Mouse (Mus musculus) limb, embryonic 12.5 days (tissue): ENCODE data around the gene Gm33543. TPM values are rescaled to one million over a fixed set of nuclear protein-coding genes. Genes with fewer than 3 reads are reported as not detected.

Experiments used
- ATAC-seq: fragments of 200-750 bp; cut with Nextera tagmentation; 2 replicates; pipeline ENCODE4 v1.8.0; 2017; ENCODE audit warnings: low read depth, moderate TSS enrichment; ENCODE audit not compliant: insufficient number of reproducible peaks, insufficient read depth, low FRiP score, low TSS enrichment
- H3K27ac ChIP-seq: fragments of 300-500 bp; sonication (generic); 2 replicates; pipeline ENCODE4 v1.5.1; 2016; ENCODE audit warnings: mild to moderate bottlenecking, moderate library complexity
- H3K27me3 ChIP-seq: fragments of 300-500 bp; sonication (generic); 2 replicates; pipeline ENCODE4 v1.6.1; 2016; ENCODE audit warnings: mild to moderate bottlenecking, moderate library complexity
- H3K36me3 ChIP-seq: fragments of 300-500 bp; sonication (generic); 2 replicates; pipeline ENCODE4 v1.6.1; 2016; ENCODE audit warnings: mild to moderate bottlenecking, moderate library complexity
- H3K4me1 ChIP-seq: fragments of 300-500 bp; sonication (generic); replicated peaks from 2 replicates; pipeline ENCODE4 v1.6.1; 2016
- H3K4me2 ChIP-seq: fragments of 300-500 bp; sonication (generic); 2 replicates; pipeline ENCODE4 v1.6.1; 2016; ENCODE audit warnings: mild to moderate bottlenecking, moderate library complexity
- H3K4me3 ChIP-seq: fragments of 300-500 bp; sonication (generic); replicated peaks from 2 replicates; pipeline ENCODE4 v1.5.1; 2016; ENCODE audit warnings: mild to moderate bottlenecking
- H3K9ac ChIP-seq: fragments of 300-500 bp; sonication (generic); replicated peaks from 2 replicates; pipeline ENCODE4 v1.6.1; 2016; ENCODE audit warnings: mild to moderate bottlenecking, moderate library complexity
- H3K9me3 ChIP-seq: fragments of 300-500 bp; sonication (generic); 2 replicates; pipeline ENCODE4 v1.6.1; 2016; ENCODE audit warnings: mild to moderate bottlenecking, moderate library complexity
- WGBS: fragments of 180-500 bp; shearing (Covaris S2); methylation state at CpG from one replicate; pipeline ENCODE4 v1.1.7; 2016; 5-methylcytosine and 5-hydroxymethylcytosine counted together
- polyA plus RNA-seq: library from polyadenylated mRNA; unstranded; fragments of >200 nt; fragmentation: Nextera tagmentation; extraction: Ambion mirVana; gene quantifications from 2 replicates; pipeline ENCODE4 v1.2.1, GENCODE M21; 2016

Gene Gm33543
- polyA plus RNA-seq, 1 experiment from 2014 or later: not detected

DNA sequence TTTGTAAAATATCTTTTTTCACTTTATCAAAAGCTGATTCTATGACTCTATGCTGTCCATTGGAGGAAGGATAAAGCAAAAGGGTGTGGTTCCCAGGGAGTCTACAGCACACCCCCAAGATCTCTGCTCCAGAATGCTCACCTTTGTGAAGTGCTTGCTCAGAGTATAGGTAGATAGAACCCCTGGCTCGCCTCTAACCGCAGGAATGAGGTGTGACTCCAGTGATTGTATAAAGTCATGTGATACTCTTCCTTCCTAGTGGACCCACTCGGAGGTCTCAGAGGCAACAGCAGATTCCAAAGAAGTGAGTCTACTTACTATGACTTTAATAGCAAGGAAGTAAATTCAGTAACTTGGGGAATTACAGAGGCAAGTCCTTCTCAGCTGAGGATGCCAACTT is 19.9 kb upstream of the Gm33543 start:
- Histone ChIP-seq H3K9ac (no peak overlapping the region), H3K4me3 (no peak overlapping the region), H3K9me3 (no peaks in the 10 kb centered on the region), H3K4me1 (no peaks in the 10 kb centered on the region), H3K27ac (no peak overlapping the region), H3K4me2 (no peak overlapping the region), H3K36me3 (no peaks in the 10 kb centered on the region), H3K27me3 (no peaks in the 10 kb centered on the region)
- no peak for ATAC-seq
- 76% methylated on average over 3 of the region's 3 CpGs for WGBS

DNA sequence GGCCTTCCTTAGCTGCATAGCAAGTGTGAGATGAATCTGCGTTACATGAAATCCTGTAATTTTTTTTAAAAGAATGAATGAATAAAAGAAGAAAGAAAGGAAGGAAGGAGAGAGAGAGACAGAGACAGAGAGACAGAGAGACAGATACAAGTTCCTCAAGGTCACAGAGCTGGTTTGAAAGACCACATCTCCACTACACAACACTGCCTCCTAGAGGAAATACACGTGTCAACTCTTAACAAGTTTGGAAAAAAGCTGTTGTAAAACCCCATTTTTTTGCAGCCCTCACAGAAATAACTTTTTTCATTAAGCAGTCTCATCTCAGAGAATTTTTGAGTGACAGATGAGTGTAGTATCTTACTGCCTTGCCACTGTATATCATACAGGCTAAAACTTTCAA is 15.4 kb upstream of the Gm33543 start:
- Histone ChIP-seq H3K9me3 (no peaks in the 10 kb centered on the region), H3K9ac (no peak overlapping the region), H3K4me1 (no peaks in the 10 kb centered on the region), H3K4me3 (no peak overlapping the region), H3K36me3 (no peaks in the 10 kb centered on the region), H3K27ac (no peak overlapping the region), H3K27me3 (no peaks in the 10 kb centered on the region), H3K4me2 (no peak overlapping the region)
- ATAC-seq: no peak
- WGBS: 37% methylated on average over 2 of the region's 2 CpGs

DNA sequence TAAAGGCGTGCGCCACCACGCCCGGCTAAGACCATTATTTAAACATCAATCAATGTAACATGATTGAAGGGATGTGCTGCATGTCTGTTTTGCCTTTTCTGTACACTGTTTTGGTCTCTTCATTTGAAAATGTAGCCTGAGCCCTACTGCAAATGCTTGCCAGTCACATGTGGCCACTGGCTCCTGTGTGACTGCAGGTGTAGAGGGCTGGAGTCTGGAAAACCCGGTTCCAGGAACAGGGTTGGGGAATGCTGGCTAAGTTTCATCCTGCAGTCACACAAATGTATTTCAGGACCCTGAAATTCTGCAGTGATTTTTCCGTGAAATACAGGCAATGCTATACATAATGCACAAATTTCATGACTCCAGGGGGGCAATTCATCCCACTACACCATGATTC is 12.7 kb upstream of the Gm33543 start:
- no peak for ATAC-seq
- H3K27ac ChIP-seq: no peak overlapping the region
- 89% methylated on average over 6 of the region's 6 CpGs for WGBS

DNA sequence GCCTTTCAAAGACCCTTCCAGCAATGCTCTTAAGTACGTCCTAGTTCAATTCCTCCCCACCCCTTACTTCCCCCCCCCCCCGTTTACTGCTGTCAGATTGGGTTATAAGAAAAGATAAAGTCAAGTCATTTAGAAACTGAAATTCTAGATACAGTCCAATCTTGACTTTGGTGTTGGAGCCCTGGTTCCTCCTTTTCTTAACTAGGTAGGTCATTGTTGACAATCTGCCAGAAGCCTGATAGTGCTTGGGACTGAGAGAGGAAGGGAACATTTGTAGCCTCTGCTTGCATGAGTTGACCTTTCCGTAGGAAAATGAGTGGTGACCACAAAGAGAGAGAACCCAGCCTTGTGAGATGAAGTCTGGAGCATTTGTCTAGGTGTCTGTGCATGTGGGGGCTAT is 7.8 kb upstream of the Gm33543 start:
- no peak overlapping the region for H3K4me2 ChIP-seq
- 89% methylated on average over 3 of the region's 3 CpGs for WGBS
- no peak for ATAC-seq
- no peak overlapping the region for H3K27ac ChIP-seq
- no peaks in the 10 kb centered on the region for H3K9me3 ChIP-seq
- H3K27me3 ChIP-seq: no peaks in the 10 kb centered on the region
- H3K4me3 ChIP-seq: no peak overlapping the region
- no peak overlapping the region for H3K9ac ChIP-seq
- no peaks in the 10 kb centered on the region for H3K36me3 ChIP-seq
- no peaks in the 10 kb centered on the region for H3K4me1 ChIP-seq

More for the DNA sequence above, 12.7 kb upstream of the Gm33543 start:
- H3K9me3 ChIP-seq: no peaks in the 10 kb centered on the region
- H3K4me3 ChIP-seq: no peak overlapping the region
- H3K4me2 ChIP-seq: no peak overlapping the region
- H3K9ac ChIP-seq: no peak overlapping the region
- no peaks in the 10 kb centered on the region for H3K36me3 ChIP-seq
- H3K27me3 ChIP-seq: no peaks in the 10 kb centered on the region
- no peaks in the 10 kb centered on the region for H3K4me1 ChIP-seq

- Histone ChIP-seq H3K4me2 (no peak overlapping the region), H3K4me3 (no peak overlapping the region), H3K4me1 (no peaks in the 10 kb centered on the region), H3K36me3 (no peaks in the 10 kb centered on the region), H3K27me3 (no peaks in the 10 kb centered on the region), H3K27ac (no peak overlapping the region), H3K9ac (no peak overlapping the region), H3K9me3 (no peaks in the 10 kb centered on the region)
- WGBS: 88% methylated on average over 3 of the region's 3 CpGs
- ATAC-seq: no peak
Observed at GRCm38 (mm10) chr10:95846739-95847138, 4.0 kb upstream of the Gm33543 start.

- Histone ChIP-seq H3K4me2 (no peak overlapping the region), H3K27ac (no peak overlapping the region), H3K27me3 (no peaks in the 10 kb centered on the region), H3K36me3 (no peaks in the 10 kb centered on the region), H3K4me3 (no peak overlapping the region), H3K4me1 (no peaks in the 10 kb centered on the region), H3K9ac (no peak overlapping the region), H3K9me3 (no peaks in the 10 kb centered on the region)
- ATAC-seq: no peak
Observed at GRCm38 (mm10) chr10:95846281-95846680, 3.6 kb upstream of the Gm33543 start.

GRCm38 (mm10) chr10:95843878-95844277 is 1.1 kb upstream of the Gm33543 start:
- Histone ChIP-seq H3K4me2 (no peak overlapping the region), H3K36me3 (no peaks in the 10 kb centered on the region), H3K4me1 (no peaks in the 10 kb centered on the region), H3K9ac (no peak overlapping the region), H3K9me3 (no peaks in the 10 kb centered on the region), H3K27ac (no peak overlapping the region), H3K4me3 (no peak overlapping the region), H3K27me3 (no peaks in the 10 kb centered on the region)
- ATAC-seq: no peak
- WGBS: 88% methylated on average over 1 of the region's 1 CpGs

DNA sequence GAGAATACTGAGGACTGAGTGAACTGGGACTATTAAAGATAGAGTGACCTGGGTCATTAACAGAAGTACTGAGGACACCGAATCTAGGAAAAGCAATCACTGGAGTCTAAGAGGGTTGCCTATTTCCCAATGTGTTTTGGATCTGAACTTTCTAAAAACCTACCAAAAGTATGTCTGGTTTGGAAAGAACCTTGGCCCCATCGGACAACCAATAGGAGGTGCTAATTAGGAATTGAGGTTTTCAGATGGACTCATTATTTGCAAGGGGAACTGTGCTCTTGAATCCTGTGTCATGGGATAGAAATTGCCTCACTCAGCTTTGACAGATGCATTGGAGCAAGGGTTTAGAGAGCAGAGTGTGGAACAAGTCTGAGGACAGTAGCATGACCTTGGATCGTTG is 1.5 kb downstream of the Gm33543 start:
- no peak for ATAC-seq
- no peak overlapping the region for H3K27ac ChIP-seq
- H3K36me3 ChIP-seq: no peaks in the 10 kb centered on the region
- no peaks in the 10 kb centered on the region for H3K9me3 ChIP-seq
- no peaks in the 10 kb centered on the region for H3K27me3 ChIP-seq
- 0 out of 2 replicates have a peak, but pooled peaks cover 6% of the 10 kb centered on the region for H3K4me1 ChIP-seq
- H3K4me2 ChIP-seq: no peak overlapping the region
- no peak overlapping the region for H3K4me3 ChIP-seq
- no peak overlapping the region for H3K9ac ChIP-seq
- WGBS: 94% methylated on average over 3 of the region's 3 CpGs

GRCm38 (mm10) chr10:95839803-95840202 is 2.9 kb downstream of the Gm33543 start:
- H3K9ac ChIP-seq: no peak overlapping the region
- H3K27ac ChIP-seq: no peak overlapping the region
- ATAC-seq: no peak
- H3K4me3 ChIP-seq: no peak overlapping the region
- no peaks in the 10 kb centered on the region for H3K36me3 ChIP-seq
- no peaks in the 10 kb centered on the region for H3K9me3 ChIP-seq
- H3K27me3 ChIP-seq: no peaks in the 10 kb centered on the region
- H3K4me1 ChIP-seq: 0 out of 2 replicates have a peak, but pooled peaks cover 8% of the 10 kb centered on the region
- WGBS: 79% methylated on average over 3 of the region's 3 CpGs
- no peak overlapping the region for H3K4me2 ChIP-seq

DNA sequence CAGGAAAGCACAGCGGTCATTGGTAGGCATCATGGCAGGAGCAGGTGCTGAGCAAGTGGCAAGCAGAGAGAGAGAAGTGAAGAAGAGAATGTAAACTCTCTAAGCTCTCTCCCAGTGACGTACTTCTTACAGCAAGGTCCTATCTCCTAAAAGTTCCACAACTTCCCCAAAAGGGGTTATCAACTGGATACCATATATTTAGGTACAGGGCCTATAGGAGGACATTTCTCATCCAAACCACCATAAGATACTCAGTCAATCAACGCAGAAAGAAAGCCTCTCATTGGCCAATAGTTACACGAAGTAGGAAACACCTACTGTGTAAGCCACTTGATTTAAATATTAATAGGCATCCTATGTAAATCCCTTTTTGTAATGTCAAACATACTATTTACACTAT is 3.7 kb downstream of the Gm33543 start:
- no peaks in the 10 kb centered on the region for H3K36me3 ChIP-seq
- H3K4me3 ChIP-seq: no peak overlapping the region
- 0 out of 2 replicates have a peak, but pooled peaks cover 8% of the 10 kb centered on the region for H3K4me1 ChIP-seq
- no peak overlapping the region for H3K9ac ChIP-seq
- H3K27me3 ChIP-seq: no peaks in the 10 kb centered on the region
- no peaks in the 10 kb centered on the region for H3K9me3 ChIP-seq
- 88% methylated on average over 4 of the region's 4 CpGs for WGBS
- H3K4me2 ChIP-seq: no peak overlapping the region
- H3K27ac ChIP-seq: no peak overlapping the region
- no peak for ATAC-seq

GRCm38 (mm10) chr10:95836530-95837264 is 6.0 kb downstream of the Gm33543 start:
- H3K27ac ChIP-seq: no peak overlapping the region
- H3K9me3 ChIP-seq: no peaks in the 10 kb centered on the region
- H3K4me3 ChIP-seq: no peak overlapping the region
- ATAC-seq: no peak
- no peak overlapping the region for H3K9ac ChIP-seq
- H3K27me3 ChIP-seq: no peaks in the 10 kb centered on the region
- WGBS: 67% methylated on average over 9 of the region's 9 CpGs
- H3K4me1 ChIP-seq: 0 out of 2 replicates have a peak, but pooled peaks cover 8% of the 10 kb centered on the region
- H3K4me2 ChIP-seq: no peak overlapping the region
- no peaks in the 10 kb centered on the region for H3K36me3 ChIP-seq

DNA sequence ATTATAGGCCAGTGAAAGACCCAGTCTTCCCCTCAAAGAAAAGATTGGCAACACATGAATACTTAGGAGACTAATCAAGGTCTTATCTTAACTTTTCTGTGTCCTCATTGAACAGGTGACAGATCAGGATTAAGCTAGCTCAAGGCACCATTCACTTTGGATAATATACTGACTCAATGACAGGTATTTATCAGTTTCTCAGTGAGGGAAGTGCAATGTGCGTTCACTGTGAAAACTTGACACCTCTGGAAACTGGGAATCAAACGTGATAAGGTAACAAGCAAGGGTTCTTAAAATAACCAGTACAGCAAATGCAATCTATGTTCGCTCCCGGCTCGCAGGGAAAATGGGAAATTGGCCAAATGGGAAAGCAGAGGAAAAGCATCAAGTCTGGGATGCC is 11.8 kb downstream of the Gm33543 start:
- H3K9ac ChIP-seq: no peak overlapping the region
- no peak for ATAC-seq
- H3K27ac ChIP-seq: no peak overlapping the region
- H3K27me3 ChIP-seq: no peaks in the 10 kb centered on the region
- H3K36me3 ChIP-seq: no peaks in the 10 kb centered on the region
- no peak overlapping the region for H3K4me3 ChIP-seq
- WGBS: 78% methylated on average over 5 of the region's 5 CpGs
- no peaks in the 10 kb centered on the region for H3K9me3 ChIP-seq
- no peak overlapping the region for H3K4me2 ChIP-seq
- H3K4me1 ChIP-seq: peaks cover 2% of the 10 kb centered on the region; the same call in 1 of the 2 replicates
